Mouse (Mus musculus): ENCODE data around the gene Aass. TPM values are rescaled to one million over a fixed set of nuclear protein-coding genes. Genes with fewer than 3 reads are reported as not detected.
"Not testable (repeated sequence)": the region's sequence is repeated elsewhere in the genome, so short reads cannot be mapped to it uniquely, and the experiment has no call there.

Gene Aass
- polyA plus RNA-seq, 1 experiment: 1.5 TPM

- Histone ChIP-seq H3K4me1 (ENCODE audit: control insufficient read depth, insufficient read depth, low read length) (no peaks in the 10 kb centered on the region), H3K27ac (ENCODE audit: control insufficient read depth, insufficient read depth, low read depth, low read length, poor library complexity) (no peak overlapping the region), H3K4me3 (replicated peaks; ENCODE audit: control insufficient read depth, low read depth, low read length) (no peak overlapping the region)
- WGBS: 72% methylated on average over 7 of the region's 7 CpGs
- TF ChIP-seq POLR2A (IDR thresholded peaks at IDR 0.05; ENCODE audit: borderline replicate concordance, control insufficient read depth, low read depth, low read length): no peak
- TF ChIP-seq CTCF (IDR thresholded peaks at IDR 0.05; ENCODE audit: control insufficient read depth, insufficient read depth, low read length): no peak
These were observed 6.1 kb downstream of the Aass start for GRCm38 (mm10) chr6:23126706-23127105.

- Histone ChIP-seq H3K4me3 (replicated peaks; ENCODE audit: control insufficient read depth, low read depth, low read length) (no peak overlapping the region), H3K27ac (ENCODE audit: control insufficient read depth, insufficient read depth, low read depth, low read length, poor library complexity) (no peak overlapping the region), H3K4me1 (ENCODE audit: control insufficient read depth, insufficient read depth, low read length) (no peaks in the 10 kb centered on the region)
- TF ChIP-seq CTCF (IDR thresholded peaks at IDR 0.05; ENCODE audit: control insufficient read depth, insufficient read depth, low read length) (no peak), POLR2A (IDR thresholded peaks at IDR 0.05; ENCODE audit: borderline replicate concordance, control insufficient read depth, low read depth, low read length) (no peak)
- WGBS: 68% methylated on average over 5 of the region's 5 CpGs
These were observed 7.0 kb downstream of the Aass start for GRCm38 (mm10) chr6:23125831-23126230.

DNA sequence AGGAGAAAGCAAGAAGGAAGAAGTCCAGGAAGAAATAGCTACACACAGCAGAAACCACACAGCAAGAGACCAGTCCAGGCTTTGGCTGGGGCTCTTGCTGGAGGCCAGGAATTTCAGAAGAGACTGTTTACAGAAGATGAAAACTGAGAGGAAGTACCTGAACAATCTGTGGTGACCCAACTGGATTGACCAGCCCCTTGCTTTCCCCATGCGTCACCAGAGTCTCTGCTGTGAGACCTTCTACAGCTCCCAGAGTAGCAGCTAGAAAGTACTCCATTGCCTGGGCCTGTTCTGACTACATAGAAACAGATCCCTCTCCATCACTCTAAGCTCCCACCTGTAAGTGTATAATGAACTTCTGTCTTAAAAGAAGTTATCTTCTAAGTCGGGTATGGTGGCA lies 8.0 kb downstream of the Aass start:
- 82% methylated on average over 2 of the region's 2 CpGs for WGBS
- H3K27ac ChIP-seq (ENCODE audit: control insufficient read depth, insufficient read depth, low read depth, low read length, poor library complexity): no peak overlapping the region
- H3K4me3 ChIP-seq (replicated peaks; ENCODE audit: control insufficient read depth, low read depth, low read length): no peak overlapping the region
- no peak for TF ChIP-seq CTCF (IDR thresholded peaks at IDR 0.05; ENCODE audit: control insufficient read depth, insufficient read depth, low read length)
- no peak for TF ChIP-seq POLR2A (IDR thresholded peaks at IDR 0.05; ENCODE audit: borderline replicate concordance, control insufficient read depth, low read depth, low read length)
- H3K4me1 ChIP-seq (ENCODE audit: control insufficient read depth, insufficient read depth, low read length): no peaks in the 10 kb centered on the region

DNA sequence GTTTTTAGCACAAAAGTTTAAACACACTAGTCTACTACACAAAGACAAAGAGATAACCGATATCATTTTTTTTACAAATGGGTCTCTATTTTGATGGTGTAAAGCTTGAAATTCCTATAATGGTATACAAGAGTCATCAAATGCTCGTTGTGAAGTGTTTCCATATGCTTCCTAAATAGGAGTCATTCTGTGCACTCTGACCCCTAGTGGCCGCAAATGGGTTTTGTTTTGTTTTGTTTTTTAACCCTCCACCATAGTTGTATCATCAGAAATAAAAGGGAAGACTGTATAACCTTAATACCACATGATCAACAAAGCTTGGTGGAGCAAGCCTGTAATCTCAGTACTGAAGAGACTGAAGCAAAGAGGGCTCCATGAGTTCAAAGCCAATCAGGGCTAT lies 9.9 kb downstream of the Aass start:
- 37% methylated on average over 3 of the region's 3 CpGs for WGBS
- Histone ChIP-seq H3K4me1 (ENCODE audit: control insufficient read depth, insufficient read depth, low read length) (no peaks in the 10 kb centered on the region), H3K4me3 (replicated peaks; ENCODE audit: control insufficient read depth, low read depth, low read length) (no peak overlapping the region), H3K27ac (ENCODE audit: control insufficient read depth, insufficient read depth, low read depth, low read length, poor library complexity) (no peak overlapping the region)
- TF ChIP-seq POLR2A (IDR thresholded peaks at IDR 0.05; ENCODE audit: borderline replicate concordance, control insufficient read depth, low read depth, low read length): no peak
- no peak for TF ChIP-seq CTCF (IDR thresholded peaks at IDR 0.05; ENCODE audit: control insufficient read depth, insufficient read depth, low read length)

DNA sequence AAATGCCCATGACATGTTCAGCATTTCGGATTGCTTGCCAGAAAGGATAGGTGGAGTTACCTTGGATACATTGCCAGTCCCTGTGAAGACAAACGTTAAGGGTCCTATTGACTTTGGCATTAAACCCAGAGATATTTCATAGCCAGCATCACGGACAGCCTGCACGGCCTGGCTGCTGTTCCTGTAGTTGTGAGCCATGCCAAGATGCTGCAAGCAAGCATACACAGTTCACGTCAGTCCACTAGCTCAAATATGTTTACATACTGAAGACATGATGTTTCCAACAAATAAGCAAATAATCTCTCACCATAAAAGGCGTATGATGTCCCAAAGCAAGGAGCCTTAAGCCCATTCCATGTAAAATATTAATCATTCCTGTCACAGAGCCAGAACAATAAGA lies 18.0 kb downstream of the Aass start:
- TF ChIP-seq CTCF (IDR thresholded peaks at IDR 0.05; ENCODE audit: control insufficient read depth, insufficient read depth, low read length): no peak
- no peak for TF ChIP-seq POLR2A (IDR thresholded peaks at IDR 0.05; ENCODE audit: borderline replicate concordance, control insufficient read depth, low read depth, low read length)
- no peak overlapping the region for H3K4me3 ChIP-seq (replicated peaks; ENCODE audit: control insufficient read depth, low read depth, low read length)
- 76% methylated on average over 6 of the region's 6 CpGs for WGBS
- no peaks in the 10 kb centered on the region for H3K4me1 ChIP-seq (ENCODE audit: control insufficient read depth, insufficient read depth, low read length)
- no peak overlapping the region for H3K27ac ChIP-seq (ENCODE audit: control insufficient read depth, insufficient read depth, low read depth, low read length, poor library complexity)

DNA sequence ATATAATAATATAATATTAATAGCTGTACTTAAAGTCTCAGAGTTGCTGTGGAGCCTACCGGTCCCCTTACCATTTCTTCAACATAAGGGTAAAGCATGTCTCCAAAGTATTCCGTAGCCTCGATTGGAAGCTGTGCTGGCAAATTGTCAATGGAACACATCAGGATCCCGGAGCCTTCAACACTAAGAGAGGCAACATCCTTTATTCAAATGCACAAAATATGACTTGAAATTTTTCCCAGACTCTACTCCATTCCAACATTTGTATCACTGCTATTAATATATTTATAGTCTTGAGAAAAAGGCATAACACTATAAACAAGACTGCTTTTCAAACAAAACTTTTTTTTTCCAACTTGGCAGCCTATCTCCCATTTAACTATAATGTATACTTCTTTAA lies 25.7 kb downstream of the Aass start:
- WGBS: 87% methylated on average over 4 of the region's 4 CpGs
- TF ChIP-seq CTCF (IDR thresholded peaks at IDR 0.05; ENCODE audit: control insufficient read depth, insufficient read depth, low read length) (no peak), POLR2A (IDR thresholded peaks at IDR 0.05; ENCODE audit: borderline replicate concordance, control insufficient read depth, low read depth, low read length) (no peak)
- Histone ChIP-seq H3K27ac (ENCODE audit: control insufficient read depth, insufficient read depth, low read depth, low read length, poor library complexity) (no peak overlapping the region), H3K4me3 (replicated peaks; ENCODE audit: control insufficient read depth, low read depth, low read length) (no peak overlapping the region), H3K4me1 (ENCODE audit: control insufficient read depth, insufficient read depth, low read length) (no peaks in the 10 kb centered on the region)

DNA sequence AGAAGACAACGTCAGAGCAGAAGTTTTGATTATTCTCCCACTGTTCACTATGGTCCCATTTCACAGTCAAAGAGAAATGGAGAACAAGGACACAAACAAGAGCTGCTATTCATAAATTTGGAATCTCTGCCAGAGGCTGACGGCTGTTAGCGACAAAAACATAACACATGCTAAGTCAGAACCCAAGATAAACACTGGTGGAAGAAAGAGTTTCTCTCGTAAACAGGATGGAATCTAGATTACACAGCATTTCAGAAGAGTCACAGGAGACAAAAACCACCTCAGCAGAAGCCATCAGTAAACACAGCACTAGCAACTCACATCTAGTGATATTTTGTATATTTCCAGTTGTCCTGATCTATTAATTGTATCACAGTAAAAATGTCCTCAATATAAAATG lies 26.4 kb downstream of the Aass start:
- no peak overlapping the region for H3K27ac ChIP-seq (ENCODE audit: control insufficient read depth, insufficient read depth, low read depth, low read length, poor library complexity)
- H3K4me1 ChIP-seq (ENCODE audit: control insufficient read depth, insufficient read depth, low read length): no peaks in the 10 kb centered on the region
- TF ChIP-seq POLR2A (IDR thresholded peaks at IDR 0.05; ENCODE audit: borderline replicate concordance, control insufficient read depth, low read depth, low read length) (no peak), CTCF (IDR thresholded peaks at IDR 0.05; ENCODE audit: control insufficient read depth, insufficient read depth, low read length) (no peak)
- WGBS: 69% methylated on average over 4 of the region's 4 CpGs
- no peak overlapping the region for H3K4me3 ChIP-seq (replicated peaks; ENCODE audit: control insufficient read depth, low read depth, low read length)

DNA sequence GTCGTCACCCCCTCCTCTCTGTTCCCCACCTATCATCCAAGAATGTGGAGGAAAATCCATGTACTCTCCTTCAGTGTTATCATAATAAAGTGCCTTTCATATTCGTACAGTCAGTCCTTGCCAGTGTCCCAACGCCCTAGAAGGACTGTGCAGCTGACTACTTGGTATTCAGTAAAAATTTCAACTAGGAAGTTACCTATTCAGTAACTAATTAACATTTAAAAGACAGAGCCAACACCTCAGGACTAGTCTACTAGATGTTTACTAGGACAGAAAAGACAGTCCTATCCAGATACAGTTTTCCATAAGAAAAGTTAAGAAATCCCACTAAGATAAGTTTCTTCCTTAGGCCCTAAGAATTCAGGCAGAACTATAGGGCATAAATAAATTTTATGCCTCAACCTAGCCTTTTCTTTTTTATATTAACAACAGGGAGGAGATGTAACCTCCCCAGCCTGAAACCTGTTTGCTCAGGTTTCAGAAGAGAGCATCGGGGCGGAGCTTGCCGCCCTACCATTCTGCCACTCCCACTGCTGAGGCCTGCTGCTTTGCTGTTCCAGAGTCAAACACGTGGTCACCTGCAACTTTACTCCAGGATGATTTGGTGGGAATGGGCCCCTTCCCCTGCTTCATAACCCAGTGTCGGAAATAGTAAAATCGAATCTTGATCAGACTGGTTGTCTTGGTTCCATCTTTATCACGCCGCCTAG lies 42.3 kb downstream of the Aass start:
- not testable (repeated sequence) for H3K4me3 ChIP-seq (replicated peaks; ENCODE audit: control insufficient read depth, low read depth, low read length); H3K27ac ChIP-seq (ENCODE audit: control insufficient read depth, insufficient read depth, low read depth, low read length, poor library complexity); H3K4me1 ChIP-seq (ENCODE audit: control insufficient read depth, insufficient read depth, low read length)
- WGBS: 79% methylated on average over 11 of the region's 11 CpGs

GRCm38 (mm10) chr6:23089292-23089691 lies 43.5 kb downstream of the Aass start:
- H3K4me1 ChIP-seq (ENCODE audit: control insufficient read depth, insufficient read depth, low read length); H3K27ac ChIP-seq (ENCODE audit: control insufficient read depth, insufficient read depth, low read depth, low read length, poor library complexity); H3K4me3 ChIP-seq (replicated peaks; ENCODE audit: control insufficient read depth, low read depth, low read length): not testable (repeated sequence)
- 79% methylated on average over 4 of the region's 4 CpGs for WGBS

Measured in bone marrow, adult 2 months (tissue).